Mouse (Mus musculus): ENCODE data around the gene Prr5. TPM values are rescaled to one million over a fixed set of nuclear protein-coding genes. Genes with fewer than 3 reads are reported as not detected.
"Not testable (repeated sequence)": the region's sequence is repeated elsewhere in the genome, so short reads cannot be mapped to it uniquely, and the experiment has no call there.

Prr5 gene
- total RNA-seq, 2 experiments from 2014 or later = 11.8 to 12.0 TPM

DNA sequence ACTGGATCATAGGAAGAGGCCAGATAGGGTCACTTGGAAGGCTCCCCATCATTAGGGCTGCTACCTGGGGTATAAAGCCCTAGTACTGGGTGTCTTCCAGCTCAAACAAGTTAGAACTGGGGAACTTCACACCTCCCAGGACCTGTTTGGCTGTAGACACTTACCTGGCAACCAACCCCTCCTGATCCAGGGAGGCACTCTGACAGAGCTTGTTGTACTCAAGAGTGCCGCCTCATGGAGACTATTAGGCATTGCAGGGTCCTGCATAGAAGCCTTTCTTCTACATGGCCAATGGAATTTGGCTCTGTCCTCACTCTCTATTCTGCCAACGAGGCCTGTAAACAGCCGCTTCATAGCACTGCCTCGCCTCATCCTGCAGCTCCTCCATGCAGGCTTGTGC is 32.5 kb downstream of the Prr5 start:
- no peak for DNase-seq (ENCODE audit: low spot score in 2 of 2)
- intact Hi-C loops (cut with DNase I) = no loop called here

DNA sequence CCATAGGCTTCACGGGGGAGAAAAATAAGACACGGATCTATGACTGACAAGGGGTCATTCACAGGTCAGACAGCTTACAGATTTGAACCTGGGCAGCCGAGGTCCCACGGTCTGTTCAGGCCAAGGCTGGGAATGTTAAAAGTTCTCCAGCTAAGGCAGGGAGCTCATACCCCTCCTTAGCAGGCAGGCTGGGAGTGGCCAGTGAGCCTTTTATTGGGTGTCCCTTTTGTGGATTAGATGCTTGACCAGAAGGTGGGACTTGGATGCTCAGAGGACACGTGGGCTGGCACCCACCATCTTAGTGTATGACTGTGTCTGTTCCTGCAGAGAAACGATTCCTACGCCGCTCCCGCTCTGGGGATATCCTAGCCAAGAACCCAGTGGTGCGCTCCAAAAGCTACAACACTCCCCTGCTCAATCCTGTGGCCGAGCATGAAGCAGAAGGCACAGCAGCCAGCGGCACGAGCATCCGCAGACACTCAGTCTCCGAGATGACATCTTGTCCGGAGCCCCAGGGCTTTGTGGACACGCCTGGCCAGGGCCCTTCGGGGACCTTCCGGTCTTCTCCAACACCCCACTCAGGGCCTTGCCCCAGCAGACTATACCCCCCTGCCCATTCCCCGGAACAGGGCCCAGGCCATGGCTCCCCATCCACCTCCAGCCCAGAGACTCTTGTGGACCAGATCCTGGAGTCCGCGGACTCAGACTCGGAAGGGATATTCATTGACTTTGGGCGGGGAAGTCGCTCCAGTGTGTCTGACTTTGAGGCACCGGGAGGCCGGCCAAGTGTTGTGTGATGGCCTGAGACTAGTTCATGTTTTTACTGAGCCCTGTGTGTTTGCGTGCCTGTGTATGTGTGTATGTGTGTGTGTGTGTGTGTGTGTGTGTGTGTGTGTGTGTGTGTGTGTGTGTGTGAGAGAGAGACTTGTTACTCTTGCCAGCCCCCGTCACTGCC is 33.2 kb downstream of the Prr5 start:
- DNase-seq (ENCODE audit: low spot score in 2 of 2) = no peak
- intact Hi-C loops (cut with DNase I) = no loop called here

DNA sequence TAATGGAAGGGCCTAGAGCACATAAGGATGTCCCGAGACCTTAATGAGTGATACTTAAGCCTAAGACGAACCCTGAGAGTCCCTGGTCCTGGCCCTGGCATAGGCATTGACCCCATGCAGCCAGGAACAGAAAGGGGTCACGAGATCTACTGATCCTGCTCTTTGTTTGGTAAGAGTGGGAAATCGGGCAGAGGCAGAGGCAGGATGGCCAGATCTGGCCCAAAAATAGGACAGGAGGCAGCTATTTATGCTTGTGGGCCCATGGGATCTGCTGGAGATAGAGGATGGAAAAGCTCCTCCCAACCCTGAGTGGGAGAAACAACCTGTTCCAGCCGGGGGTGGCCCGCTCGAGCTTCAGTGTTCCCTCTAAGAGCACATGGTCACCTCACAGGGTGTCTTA is 34.6 kb downstream of the Prr5 start:
- intact Hi-C loops (cut with DNase I) = no loop called here

DNA sequence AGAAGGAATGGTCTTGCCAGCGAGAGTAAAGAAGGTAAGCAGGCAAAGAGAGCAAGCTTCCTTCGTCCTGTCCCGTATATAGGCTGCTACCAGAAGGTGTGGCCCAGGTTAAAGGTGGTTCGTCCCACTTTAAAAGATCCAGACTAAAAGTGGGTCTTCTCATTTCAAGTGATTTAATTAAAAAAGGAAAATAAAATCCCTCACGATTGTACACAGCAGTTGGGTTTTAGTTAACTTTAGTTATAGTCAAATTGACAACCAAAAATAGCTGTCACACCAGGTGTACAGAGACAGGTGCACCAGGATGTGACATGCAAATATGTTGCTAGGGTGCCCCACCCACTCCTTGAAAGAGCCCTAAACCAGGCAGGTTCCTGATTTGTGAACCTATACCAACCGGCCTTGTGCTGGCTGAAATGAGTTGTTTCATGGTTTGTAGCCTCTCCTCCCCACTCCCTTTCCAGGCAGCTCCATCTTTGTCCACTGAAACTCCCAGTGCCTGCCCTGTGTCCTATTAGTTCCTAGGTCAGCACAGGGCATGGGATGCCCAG is 36.0 kb downstream of the Prr5 start:
- DNase-seq (ENCODE audit: low spot score in 2 of 2) = no peak
- intact Hi-C loops (cut with DNase I) = no loop called here

More for the DNA sequence above, 34.6 kb downstream of the Prr5 start:
- DNase-seq (ENCODE audit: low spot score in 2 of 2) = no peak

DNA sequence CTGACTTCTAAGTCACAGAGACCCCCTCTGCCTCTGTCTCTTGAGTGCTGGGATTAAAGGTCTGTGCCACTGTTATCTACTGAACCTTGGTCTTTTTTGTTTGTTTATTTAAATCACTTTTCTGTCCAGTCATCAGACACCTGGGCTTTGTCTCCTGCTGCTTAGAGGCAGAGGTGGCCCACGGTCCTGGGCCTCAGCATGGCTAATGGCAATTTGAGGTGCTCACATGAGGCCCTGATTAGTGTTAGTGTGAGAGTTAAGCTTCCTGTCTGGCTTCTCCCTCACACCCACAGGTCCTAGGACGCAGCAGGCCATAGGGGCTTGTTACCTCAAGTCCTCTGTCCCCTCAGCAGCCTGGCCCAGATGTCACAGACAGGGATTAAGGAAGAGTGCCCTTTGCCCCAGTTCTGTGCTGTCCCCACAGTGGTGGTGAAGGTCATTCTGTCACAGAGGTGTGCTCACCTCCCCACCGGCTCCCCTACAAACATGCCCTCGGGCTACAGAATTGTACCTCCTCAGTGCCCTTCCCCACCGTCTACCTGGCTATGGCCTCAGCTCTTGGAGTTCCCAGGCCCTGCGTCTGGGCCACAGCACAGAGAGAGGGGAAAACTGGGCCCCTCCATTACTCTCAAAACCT is 37.7 kb downstream of the Prr5 start:
- intact Hi-C loops (cut with DNase I) = no loop called here
- no peak for DNase-seq (ENCODE audit: low spot score in 2 of 2)

DNA sequence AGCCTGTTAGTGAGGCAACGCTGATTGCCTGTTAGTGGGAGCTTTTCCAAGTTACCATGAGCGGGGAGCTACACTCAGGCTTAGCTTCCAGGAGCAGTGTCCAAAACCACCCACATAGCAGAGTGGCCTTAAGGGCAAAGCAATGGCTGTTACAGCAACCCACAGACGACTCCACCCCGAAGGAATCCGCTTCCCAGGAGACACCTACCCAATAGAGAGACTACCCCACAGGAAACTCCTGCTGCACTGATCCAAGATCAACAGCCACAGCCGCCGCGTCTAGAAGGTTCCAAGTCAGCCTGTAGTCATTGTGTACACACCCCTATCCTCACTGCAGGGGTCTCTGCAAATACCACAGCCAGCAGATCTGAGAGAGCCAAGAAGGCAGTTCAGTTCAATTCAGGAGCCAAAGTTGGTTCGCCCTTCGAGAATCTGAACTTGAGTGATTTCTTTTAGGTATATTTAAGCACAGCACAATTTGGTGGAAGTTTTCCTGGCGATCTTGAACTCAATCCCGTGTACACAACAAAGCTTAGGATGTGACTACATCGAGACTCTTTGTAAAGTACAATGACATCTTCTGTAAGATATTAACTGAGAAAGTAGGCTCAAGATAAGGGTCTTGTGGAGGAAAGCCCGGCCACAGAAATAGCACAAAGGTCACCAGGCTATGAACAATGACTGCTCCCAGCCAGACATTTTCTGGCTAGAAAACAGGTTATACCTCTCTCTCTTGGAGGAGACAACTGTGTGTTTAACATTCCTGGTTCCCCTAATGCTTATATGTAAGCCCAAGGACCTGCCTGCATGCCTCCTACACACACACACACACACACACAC is 43.4 kb downstream of the Prr5 start:
- DNase-seq (ENCODE audit: low spot score in 2 of 2) = no peak
- intact Hi-C loops (cut with DNase I) = no loop called here

DNA sequence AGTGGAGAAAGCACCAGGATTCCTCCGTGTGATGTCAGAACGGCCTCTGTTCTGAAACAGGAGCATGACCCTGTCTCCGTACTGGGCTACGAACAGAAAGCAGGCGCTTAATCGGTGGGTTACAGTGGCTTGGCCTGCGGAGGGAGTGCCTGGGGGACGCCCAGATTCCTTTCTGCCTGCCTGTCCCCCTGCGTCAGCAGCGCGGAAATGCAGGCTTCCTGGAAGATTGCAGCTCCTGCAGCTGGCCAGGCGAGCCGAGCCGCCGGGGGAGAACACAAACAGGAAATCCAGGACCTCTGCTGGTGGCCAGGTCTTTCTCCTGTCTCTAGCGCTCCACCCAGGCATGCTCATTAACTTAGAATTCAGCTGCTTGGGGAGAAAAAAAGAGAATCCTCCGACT is 45.3 kb downstream of the Prr5 start:
- intact Hi-C loops (cut with DNase I) = no loop called here
- peak in 1 of 2 experiments; percentile 15 for DNase-seq (ENCODE audit: low spot score in 2 of 2)

DNA sequence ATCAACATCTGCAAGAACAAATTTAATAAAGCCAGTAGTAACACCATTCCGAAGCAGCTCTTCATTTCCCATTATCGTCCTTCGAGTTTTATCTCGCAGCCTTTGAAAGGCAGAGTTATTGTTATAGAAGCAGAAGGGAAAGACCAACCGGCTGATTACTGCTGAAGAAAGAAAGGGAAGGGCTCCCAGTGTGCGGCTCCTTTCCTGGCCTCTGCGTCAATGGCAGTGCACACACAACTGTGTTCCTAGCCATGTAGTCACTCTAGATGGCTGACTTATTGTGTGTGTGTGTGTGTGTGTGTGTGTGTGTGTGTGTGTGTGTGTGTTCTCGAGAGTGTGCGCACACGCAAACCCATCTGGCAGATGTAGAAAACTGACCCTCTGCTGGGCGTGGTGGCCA is 45.7 kb downstream of the Prr5 start:
- DNase-seq (ENCODE audit: low spot score in 2 of 2) = no peak
- intact Hi-C loops (cut with DNase I) = no loop called here

DNA sequence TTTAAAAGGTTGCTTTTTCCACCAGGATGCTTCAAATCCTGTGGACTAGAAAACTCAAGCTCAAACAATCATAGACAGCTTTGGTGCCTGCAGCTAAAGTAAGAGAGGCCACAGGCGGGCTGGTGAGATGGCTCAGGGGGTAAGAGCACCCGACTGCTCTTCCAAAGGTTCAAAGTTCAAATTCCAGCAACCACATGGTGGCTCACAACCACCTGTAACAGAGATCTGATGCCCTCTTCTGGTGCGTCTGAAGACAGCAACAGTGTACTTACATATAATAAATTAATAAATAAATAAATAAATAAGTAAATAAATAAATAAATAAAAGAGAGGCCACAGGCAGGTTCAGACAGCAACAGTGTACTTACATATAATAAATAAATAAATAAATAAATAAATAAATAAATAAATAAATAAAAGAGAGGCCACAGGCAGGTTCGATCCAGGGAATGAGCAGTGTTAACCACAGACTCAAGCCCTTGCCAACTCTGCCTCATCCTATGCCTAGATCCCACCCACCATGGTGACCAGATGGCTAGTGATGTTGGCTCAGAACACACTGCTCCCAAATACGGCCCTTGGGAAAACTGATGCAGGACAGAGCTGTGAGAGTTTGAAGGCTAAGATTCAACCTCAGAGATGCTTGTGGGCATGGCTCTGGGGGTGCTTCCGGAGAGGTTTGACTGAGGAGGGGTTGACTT is 48.3 kb downstream of the Prr5 start:
- DNase-seq (ENCODE audit: low spot score in 2 of 2); intact Hi-C loops (cut with DNase I): not testable (repeated sequence)

DNA sequence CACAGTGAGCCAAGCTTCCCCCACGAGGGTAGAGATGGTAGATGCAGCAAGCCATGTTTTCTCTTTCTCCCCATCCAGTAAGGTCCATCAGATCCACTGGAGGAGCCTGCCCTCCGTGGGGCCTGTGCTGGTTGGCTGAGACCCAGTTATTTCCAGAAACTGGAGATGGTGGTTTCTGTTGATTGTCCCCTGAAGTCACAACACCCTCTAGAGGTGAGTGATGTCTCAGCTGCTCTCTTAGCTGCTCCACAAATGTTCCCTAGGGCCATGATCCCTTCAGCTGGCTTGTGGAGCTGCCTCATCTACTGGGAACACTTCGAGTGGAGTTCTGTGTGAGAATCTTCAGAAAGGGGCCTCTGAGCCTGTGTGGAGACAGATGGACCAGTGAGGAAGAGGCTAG is 49.4 kb downstream of the Prr5 start:
- DNase-seq (ENCODE audit: low spot score in 2 of 2) = no peak
- intact Hi-C loops (cut with DNase I) = no loop called here

DNA sequence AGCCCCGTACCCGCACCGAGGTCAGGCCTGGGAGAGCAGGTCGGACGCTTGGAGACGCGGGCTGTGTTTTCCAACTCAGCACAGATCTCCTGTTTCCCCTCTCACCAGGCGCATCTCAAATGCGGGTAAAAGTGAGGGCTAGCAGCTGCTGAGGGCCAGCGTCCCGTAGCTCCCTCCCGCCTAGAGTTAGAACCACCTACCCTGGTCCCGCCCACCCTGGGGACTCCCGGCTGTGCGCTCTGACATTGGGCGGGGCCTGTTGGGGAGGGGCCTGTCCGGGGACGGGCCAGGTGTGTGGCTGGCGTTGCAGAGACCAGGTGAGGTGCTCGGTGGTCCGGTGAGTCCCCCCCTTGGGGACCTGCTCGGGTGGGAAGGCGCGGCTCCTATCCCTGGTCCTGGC is 50.4 kb downstream of the Prr5 start, which contains the start of gene Arhgap8:
Gene Arhgap8 (plus strand): TSS at position 262 of the 400 bp plus-strand sequence.
- no peak for DNase-seq (ENCODE audit: low spot score in 2 of 2)
- intact Hi-C loops (cut with DNase I) = no loop called here

DNA sequence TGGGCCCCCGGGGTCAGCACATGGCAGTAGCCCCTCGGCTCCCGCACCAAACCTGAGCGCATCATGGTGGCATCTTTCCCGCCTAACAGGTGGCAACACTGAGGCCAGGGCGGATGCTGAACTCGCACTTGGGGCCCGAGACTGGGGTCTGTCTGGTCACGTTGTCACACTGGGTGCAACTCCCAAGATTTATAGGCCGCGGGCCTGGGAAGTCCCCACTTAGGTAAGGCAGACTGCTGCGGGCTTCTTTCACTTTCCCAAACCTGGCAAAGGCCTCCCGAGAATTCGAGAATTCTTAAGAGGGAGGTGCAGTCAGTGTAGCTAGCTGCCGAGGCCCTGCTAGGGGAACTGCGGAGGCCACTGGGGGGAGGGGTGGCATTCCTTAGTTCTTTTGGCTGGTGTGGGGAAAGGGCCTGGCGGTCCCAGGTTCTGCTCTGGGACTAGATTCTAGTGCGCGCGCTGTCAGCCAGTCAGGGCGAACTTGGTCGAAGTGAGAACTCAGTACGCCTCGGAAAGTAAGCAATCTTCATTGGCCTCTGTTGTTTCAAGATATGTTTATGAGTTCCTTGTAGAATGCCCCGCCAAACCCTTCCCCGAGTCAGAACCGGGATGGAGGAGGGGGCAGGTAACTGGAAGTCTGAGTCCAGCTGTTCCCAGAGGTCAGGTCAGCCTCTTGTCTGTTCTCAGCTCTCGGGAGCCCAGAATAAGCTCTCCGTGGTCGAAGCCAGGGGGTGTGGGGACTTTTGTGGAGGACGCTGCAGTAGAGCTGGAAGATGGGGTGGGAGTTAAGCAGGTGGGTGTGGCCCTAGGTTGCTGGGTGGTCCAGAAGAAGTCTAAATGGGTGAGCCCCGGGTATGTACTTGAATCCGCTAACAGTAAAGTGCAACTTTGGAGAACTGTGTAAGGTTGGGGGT is 51.1 kb downstream of the Prr5 start:
- intact Hi-C loops (cut with DNase I) = no loop called here
- DNase-seq (ENCODE audit: low spot score in 2 of 2) = no peak

DNA sequence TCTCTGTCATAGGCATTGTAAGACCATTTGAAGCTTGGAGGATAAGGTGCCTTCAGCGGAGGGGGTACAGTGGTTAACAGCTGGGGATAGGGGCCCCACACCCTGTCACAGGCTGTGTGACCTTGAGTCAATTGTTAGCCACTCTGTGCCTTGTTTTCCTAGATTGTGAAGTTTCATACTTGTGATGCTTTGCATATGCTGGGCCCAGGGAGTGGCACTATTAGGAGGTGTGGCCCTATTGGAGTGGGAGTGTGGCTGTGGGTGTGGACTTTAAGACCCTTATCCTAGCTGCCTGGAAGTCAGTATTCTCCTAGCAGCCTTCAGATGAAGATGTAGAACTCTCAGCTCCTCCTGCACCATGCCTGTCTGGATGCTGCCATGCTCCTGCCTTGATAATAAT is 54.2 kb downstream of the Prr5 start:
- intact Hi-C loops (cut with DNase I) = not testable (repeated sequence)

DNA sequence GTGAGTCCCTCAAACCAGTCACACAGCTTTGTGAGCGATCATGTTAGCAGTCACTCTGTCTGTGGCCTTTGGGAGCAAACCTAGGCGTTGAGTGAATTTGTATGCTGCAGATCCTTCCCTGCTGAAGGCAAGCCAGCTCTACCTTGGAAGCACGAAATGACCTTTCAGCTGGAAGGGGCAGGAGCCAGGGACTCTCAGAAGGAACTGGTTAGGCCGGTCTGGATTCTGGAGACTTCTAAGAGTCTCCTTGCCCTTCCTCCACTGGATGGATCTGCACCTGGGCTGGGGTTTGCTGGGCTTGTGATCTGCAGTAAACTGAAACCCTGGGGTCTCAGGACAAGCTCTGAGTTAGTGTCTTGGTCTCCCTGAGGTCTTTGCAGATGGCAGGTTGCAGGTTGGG is 54.8 kb downstream of the Prr5 start:
- no peak for DNase-seq (ENCODE audit: low spot score in 2 of 2)

More for the DNA sequence above, 54.2 kb downstream of the Prr5 start:
- DNase-seq (ENCODE audit: low spot score in 2 of 2) = not testable (repeated sequence)

DNA sequence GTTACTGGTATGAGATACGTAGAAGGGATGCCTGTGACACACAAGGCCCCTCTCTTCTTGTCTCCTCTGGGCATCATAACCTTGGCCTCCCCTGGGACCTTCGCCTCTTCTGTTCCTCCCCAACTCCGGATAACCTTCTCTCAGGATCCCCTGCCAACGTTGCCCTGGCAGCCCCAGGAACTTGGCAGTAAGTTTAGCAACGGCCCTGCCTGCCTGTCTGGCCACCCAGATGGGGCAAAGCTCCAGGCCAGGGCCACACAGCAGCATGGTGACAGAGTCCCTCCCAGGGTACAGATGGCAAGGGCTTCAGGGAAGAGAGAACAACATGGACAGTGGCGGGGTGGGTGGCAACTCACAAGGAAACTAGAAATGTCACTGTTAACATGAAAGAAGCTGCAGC is 60.3 kb downstream of the Prr5 start:
- intact Hi-C loops (cut with DNase I) = no loop called here
- no peak for DNase-seq (ENCODE audit: low spot score in 2 of 2)

More for the DNA sequence above, 54.8 kb downstream of the Prr5 start:
- intact Hi-C loops (cut with DNase I) = no loop called here

DNA sequence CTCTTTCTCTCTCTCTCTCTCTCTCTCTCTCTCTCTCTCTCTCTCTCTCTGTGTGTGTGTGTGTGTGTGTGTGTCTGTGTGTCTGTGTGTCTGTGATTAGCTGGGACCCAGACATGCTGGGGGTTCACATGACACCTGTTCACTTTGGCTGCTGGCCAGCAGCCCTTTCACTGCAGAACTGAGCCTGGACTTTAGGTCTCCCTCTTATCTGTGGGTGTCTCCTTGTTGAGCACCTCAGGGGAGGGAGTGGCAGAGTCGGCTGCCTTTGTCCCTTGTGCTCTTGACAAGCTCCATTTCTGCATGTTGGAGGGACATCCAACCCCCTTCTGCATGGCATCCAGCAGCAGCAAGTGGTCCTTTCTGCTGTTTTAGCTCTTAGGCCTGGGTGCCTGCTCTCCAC is 61.5 kb downstream of the Prr5 start:
- intact Hi-C loops (cut with DNase I) = no loop called here

DNA sequence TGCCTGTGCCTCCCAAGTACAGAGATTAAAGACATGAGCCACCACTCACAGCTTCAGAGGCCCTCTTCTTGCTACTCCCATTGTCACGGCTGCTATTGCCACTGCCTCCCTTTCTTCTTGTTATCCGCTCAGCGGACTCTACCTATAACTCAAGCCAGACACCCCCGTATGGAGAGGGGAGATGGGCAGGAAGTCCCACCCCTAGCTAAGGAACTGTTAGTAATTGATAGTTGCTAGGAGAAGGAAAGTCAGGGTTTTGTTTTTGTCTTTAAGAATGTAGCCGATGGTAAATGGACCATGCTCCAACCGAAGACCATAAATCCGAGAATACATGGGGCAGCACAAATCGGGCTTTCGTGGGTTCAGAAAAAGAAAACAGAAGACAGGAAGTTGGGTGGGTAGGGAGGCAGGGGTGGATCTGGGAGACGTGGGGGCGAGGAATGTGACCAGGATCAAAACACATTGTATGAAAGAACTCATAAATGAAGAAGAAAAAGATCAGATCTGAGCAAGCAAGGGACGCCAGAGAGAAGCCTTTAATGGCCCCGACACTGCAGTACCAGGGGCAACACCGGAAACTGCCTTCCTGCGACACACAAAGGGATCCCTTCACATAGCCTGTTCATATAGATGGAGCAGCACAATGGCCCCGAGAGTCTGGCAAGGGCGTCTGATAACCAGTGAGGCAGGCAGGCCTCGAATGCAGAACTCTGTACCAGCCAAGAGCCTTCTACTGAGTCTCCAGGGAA is 62.4 kb downstream of the Prr5 start:
- DNase-seq (ENCODE audit: low spot score in 2 of 2) = no peak
- intact Hi-C loops (cut with DNase I) = no loop called here

More for the DNA sequence above, 61.5 kb downstream of the Prr5 start:
- no peak for DNase-seq (ENCODE audit: low spot score in 2 of 2)

DNA sequence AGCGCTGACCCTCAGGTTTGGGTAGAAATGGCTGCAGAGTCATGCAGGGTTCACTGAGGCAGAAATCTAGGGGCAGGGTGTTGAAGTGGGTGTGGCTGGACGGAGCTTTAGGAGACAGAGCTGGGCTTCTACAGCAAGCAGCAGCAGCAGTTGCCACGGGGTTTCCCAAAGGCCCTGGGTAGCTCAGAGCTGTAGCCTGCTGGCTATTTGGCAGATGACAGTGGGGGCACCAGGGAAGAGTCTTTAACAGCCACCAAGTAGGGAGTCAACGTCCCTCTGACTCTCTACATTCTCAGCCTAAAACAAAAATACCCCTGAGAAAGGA is 63.0 kb downstream of the Prr5 start:
- intact Hi-C loops (cut with DNase I) = no loop called here
- DNase-seq (ENCODE audit: low spot score in 2 of 2) = no peak

Data from left cerebral cortex, postnatal 36 days (tissue).